Mouse (Mus musculus): ENCODE data around the gene Ctnnal1. TPM values are rescaled to one million over a fixed set of nuclear protein-coding genes. Genes with fewer than 3 reads are reported as not detected.

The Ctnnal1 gene
- total and polyA plus RNA-seq, 3 experiments: 6.5 to 31.9 (median 30.8) TPM

DNA sequence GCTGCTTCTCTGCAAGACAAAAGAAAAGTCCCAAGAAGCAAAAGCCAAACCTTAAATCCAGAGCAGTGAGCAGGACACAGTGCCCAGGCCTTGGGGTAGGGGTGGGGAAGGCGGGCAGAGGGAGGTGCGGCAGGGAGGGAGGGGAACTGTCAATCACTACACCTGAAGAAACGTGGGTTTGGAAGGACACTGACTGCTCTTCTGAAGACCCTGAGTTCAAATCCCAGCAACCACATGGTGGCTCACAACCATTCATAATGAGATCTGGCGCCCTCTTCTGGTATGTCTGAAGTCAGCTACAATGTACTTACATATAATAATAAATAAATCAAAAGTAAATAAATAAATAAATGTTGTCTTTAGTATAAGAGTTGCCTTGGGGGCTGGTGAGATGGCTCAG, 20.1 kb downstream of the Ctnnal1 start:
- intact Hi-C loops (cut with DNase I): no loop called here
- WGBS: 91% methylated on average over 4 of the region's 4 CpGs

DNA sequence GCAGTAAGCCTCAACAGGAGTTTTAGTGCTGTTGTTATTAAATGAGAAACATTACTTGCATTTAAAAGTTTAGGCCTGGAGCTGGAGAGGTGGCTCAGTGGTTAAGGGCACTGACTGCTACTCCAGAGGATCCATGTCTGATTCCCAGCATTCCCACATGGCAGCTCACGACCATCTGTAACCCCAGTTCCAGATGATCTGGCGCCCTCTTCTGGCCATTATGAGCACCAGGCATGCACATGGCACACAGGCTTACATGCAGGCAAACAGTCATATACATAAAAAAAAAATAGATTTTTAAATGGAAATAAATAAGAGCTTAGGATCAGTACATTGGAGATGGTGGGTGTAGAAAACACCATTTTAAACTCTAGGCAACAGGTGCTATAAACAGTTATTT, 21.0 kb downstream of the Ctnnal1 start:
- 93% methylated on average over 2 of the region's 2 CpGs for WGBS
- TF ChIP-seq POLR2A (IDR thresholded peaks at IDR 0.05; ENCODE audit: insufficient read depth, low read depth, low read length): no peak
- TF ChIP-seq EP300 (IDR thresholded peaks at IDR 0.05; ENCODE audit: insufficient read depth, low read depth, low read length): no peak
- TF ChIP-seq CTCF (IDR thresholded peaks at IDR 0.05): peak; percentile 31; the same call in 1 of the 2 replicates
- Histone ChIP-seq H3K27me3 (ENCODE audit: control insufficient read depth, insufficient read depth, low read length) (no peaks in the 10 kb centered on the region), H3K4me1 (ENCODE audit: control insufficient read depth, insufficient read depth, low read length) (no peaks in the 10 kb centered on the region), H3K9ac (ENCODE audit: low read depth, low read length) (no peak overlapping the region), H3K79me2 (replicated peaks; ENCODE audit: control insufficient read depth, insufficient read depth, low read length) (no peaks in the 10 kb centered on the region), H3K27ac (no peak overlapping the region), H3K36me3 (ENCODE audit: control insufficient read depth, insufficient read depth, low read length) (no peaks in the 10 kb centered on the region; the same call in 1 of the 2 replicates), H3K4me3 (no peak overlapping the region)
- intact Hi-C loops (cut with DNase I): no loop called here
- no peak for DNase-seq

More for the DNA sequence above, 20.1 kb downstream of the Ctnnal1 start:
- no peaks in the 10 kb centered on the region; the same call in 1 of the 2 replicates for H3K36me3 ChIP-seq (ENCODE audit: control insufficient read depth, insufficient read depth, low read length)
- H3K27me3 ChIP-seq (ENCODE audit: control insufficient read depth, insufficient read depth, low read length): no peaks in the 10 kb centered on the region
- no peak overlapping the region for H3K4me3 ChIP-seq
- H3K9ac ChIP-seq (ENCODE audit: low read depth, low read length): no peak overlapping the region
- no peak overlapping the region for H3K27ac ChIP-seq
- H3K79me2 ChIP-seq (replicated peaks; ENCODE audit: control insufficient read depth, insufficient read depth, low read length): no peaks in the 10 kb centered on the region
- no peak for DNase-seq
- no peaks in the 10 kb centered on the region for H3K4me1 ChIP-seq (ENCODE audit: control insufficient read depth, insufficient read depth, low read length)
- TF ChIP-seq POLR2A (IDR thresholded peaks at IDR 0.05; ENCODE audit: insufficient read depth, low read depth, low read length) (no peak), CTCF (IDR thresholded peaks at IDR 0.05) (no peak), EP300 (IDR thresholded peaks at IDR 0.05; ENCODE audit: insufficient read depth, low read depth, low read length) (no peak)

DNA sequence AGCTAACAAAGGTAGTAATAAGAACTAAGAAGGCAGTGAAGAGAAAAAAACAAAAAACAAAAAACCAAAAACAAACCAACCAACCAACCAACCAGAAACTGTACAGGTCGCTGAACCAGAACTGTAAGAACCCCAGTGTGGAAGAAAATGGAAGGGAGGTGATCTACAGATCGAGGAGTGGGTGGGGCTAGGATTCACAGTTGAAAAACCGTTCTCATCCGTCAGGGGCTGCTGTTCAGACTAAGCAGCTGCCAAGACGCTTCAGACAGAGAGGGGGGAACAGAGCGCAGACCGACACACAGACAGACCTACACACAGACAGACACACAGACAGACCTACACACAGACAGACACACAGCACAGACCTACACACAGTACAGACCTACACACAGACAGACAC, 22.5 kb downstream of the Ctnnal1 start:
- H3K27ac ChIP-seq: no peak overlapping the region
- intact Hi-C loops (cut with DNase I): no loop called here

DNA sequence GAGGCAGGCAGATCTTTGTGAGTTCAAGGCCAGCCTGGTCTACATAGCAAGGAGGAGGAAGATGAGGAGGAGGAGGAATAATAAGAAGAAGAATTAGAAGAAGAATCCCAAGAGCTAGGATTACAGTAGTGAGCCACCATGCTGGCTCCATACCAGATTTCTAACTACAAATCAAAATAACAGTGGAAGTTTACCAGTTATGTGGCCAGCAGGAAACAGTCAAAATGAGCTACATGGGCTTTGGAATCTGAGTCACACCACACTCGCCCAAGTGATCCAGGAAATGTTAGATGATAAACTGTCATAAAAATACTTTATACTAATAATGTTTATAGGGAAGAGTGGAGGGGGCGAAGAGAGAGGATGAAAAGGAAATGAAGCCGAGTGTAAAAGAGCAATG, 24.7 kb downstream of the Ctnnal1 start:
- intact Hi-C loops (cut with DNase I): no loop called here
- Histone ChIP-seq H3K27me3 (ENCODE audit: control insufficient read depth, insufficient read depth, low read length) (no peaks in the 10 kb centered on the region), H3K4me3 (no peak overlapping the region), H3K79me2 (replicated peaks; ENCODE audit: control insufficient read depth, insufficient read depth, low read length) (no peaks in the 10 kb centered on the region), H3K36me3 (ENCODE audit: control insufficient read depth, insufficient read depth, low read length) (no peaks in the 10 kb centered on the region; the same call in 1 of the 2 replicates), H3K9ac (ENCODE audit: low read depth, low read length) (no peak overlapping the region), H3K4me1 (ENCODE audit: control insufficient read depth, insufficient read depth, low read length) (no peaks in the 10 kb centered on the region), H3K27ac (no peak overlapping the region)
- TF ChIP-seq EP300 (IDR thresholded peaks at IDR 0.05; ENCODE audit: insufficient read depth, low read depth, low read length): no peak
- TF ChIP-seq CTCF (IDR thresholded peaks at IDR 0.05): no peak
- no peak for TF ChIP-seq POLR2A (IDR thresholded peaks at IDR 0.05; ENCODE audit: insufficient read depth, low read depth, low read length)
- WGBS: 47% methylated on average over 3 of the region's 3 CpGs
- no peak for DNase-seq

More for the DNA sequence above, 22.5 kb downstream of the Ctnnal1 start:
- H3K9ac ChIP-seq (ENCODE audit: low read depth, low read length): no peak overlapping the region
- no peaks in the 10 kb centered on the region for H3K4me1 ChIP-seq (ENCODE audit: control insufficient read depth, insufficient read depth, low read length)
- WGBS: 45% methylated on average over 7 of the region's 7 CpGs
- no peaks in the 10 kb centered on the region; the same call in 1 of the 2 replicates for H3K36me3 ChIP-seq (ENCODE audit: control insufficient read depth, insufficient read depth, low read length)
- no peak overlapping the region for H3K4me3 ChIP-seq
- no peak for DNase-seq
- no peaks in the 10 kb centered on the region for H3K79me2 ChIP-seq (replicated peaks; ENCODE audit: control insufficient read depth, insufficient read depth, low read length)
- TF ChIP-seq CTCF (IDR thresholded peaks at IDR 0.05) (no peak), EP300 (IDR thresholded peaks at IDR 0.05; ENCODE audit: insufficient read depth, low read depth, low read length) (no peak), POLR2A (IDR thresholded peaks at IDR 0.05; ENCODE audit: insufficient read depth, low read depth, low read length) (no peak)
- H3K27me3 ChIP-seq (ENCODE audit: control insufficient read depth, insufficient read depth, low read length): no peaks in the 10 kb centered on the region

DNA sequence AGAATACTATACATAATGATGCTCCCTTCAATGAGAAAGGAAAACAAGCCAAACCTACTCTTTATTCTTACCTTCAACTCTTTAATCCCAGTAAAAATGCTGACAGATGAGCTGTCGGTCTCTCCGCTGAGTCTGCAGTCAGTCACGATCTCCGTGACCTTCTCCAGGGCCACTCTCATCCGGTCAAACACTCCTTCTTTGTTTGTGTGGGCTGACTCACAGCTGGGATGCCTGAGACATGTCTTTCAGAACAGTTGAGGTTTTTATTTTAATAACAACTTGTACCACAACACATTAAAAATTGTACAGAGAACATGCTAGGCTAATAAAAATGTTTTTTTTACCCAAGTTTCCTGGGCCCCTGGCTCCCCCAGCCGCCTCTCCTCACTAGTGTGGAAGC, 27.3 kb downstream of the Ctnnal1 start:
- no peak overlapping the region for H3K4me3 ChIP-seq
- no peaks in the 10 kb centered on the region for H3K27me3 ChIP-seq (ENCODE audit: control insufficient read depth, insufficient read depth, low read length)
- TF ChIP-seq CTCF (IDR thresholded peaks at IDR 0.05): no peak
- TF ChIP-seq EP300 (IDR thresholded peaks at IDR 0.05; ENCODE audit: insufficient read depth, low read depth, low read length): no peak
- DNase-seq: no peak
- 68% methylated on average over 6 of the region's 6 CpGs for WGBS
- intact Hi-C loops (cut with DNase I): no loop called here
- H3K27ac ChIP-seq: no peak overlapping the region
- H3K36me3 ChIP-seq (ENCODE audit: control insufficient read depth, insufficient read depth, low read length): no peaks in the 10 kb centered on the region; the same call in 1 of the 2 replicates
- no peak overlapping the region for H3K9ac ChIP-seq (ENCODE audit: low read depth, low read length)
- H3K79me2 ChIP-seq (replicated peaks; ENCODE audit: control insufficient read depth, insufficient read depth, low read length): no peaks in the 10 kb centered on the region
- H3K4me1 ChIP-seq (ENCODE audit: control insufficient read depth, insufficient read depth, low read length): no peaks in the 10 kb centered on the region

DNA sequence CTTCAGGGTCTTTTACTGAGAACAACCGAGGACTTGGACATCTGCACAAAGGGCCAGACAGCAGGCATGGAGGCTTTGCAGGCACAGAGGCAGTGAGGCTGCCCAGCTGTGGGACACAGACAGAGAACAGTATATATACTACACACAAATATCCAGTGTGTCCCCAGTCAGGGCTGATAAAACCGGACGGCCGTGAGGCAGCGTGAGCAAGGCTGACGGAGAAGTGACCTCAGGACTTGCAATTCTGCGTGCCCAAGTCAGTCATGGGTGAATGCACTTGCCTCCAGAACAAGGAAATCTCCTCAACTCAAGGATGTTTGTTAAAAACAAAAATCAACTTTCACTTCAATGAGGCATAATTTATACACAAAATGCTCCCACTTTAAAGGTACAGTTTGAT, 33.0 kb downstream of the Ctnnal1 start:
- no peak for DNase-seq
- no peak overlapping the region for H3K9ac ChIP-seq (ENCODE audit: low read depth, low read length)
- no peak overlapping the region for H3K27ac ChIP-seq
- no peak overlapping the region for H3K4me3 ChIP-seq
- H3K79me2 ChIP-seq (replicated peaks; ENCODE audit: control insufficient read depth, insufficient read depth, low read length): no peaks in the 10 kb centered on the region
- no peaks in the 10 kb centered on the region for H3K4me1 ChIP-seq (ENCODE audit: control insufficient read depth, insufficient read depth, low read length)
- H3K27me3 ChIP-seq (ENCODE audit: control insufficient read depth, insufficient read depth, low read length): no peaks in the 10 kb centered on the region
- 62% methylated on average over 7 of the region's 7 CpGs for WGBS
- intact Hi-C loops (cut with DNase I): no loop called here
- TF ChIP-seq POLR2A (IDR thresholded peaks at IDR 0.05; ENCODE audit: insufficient read depth, low read depth, low read length) (no peak), CTCF (IDR thresholded peaks at IDR 0.05) (no peak), EP300 (IDR thresholded peaks at IDR 0.05; ENCODE audit: insufficient read depth, low read depth, low read length) (no peak)
- no peaks in the 10 kb centered on the region for H3K36me3 ChIP-seq (ENCODE audit: control insufficient read depth, insufficient read depth, low read length)
